Mouse (Mus musculus) left cerebral cortex, postnatal 4 days (tissue): ENCODE results near the gene Dhx37. TPM values are rescaled to one million over a fixed set of nuclear protein-coding genes. Genes with fewer than 3 reads are reported as not detected.

Experiments
- DNase-seq: peaks from one replicate; pipeline ENCODE4 v3.0.0-alpha.2; 2022
- intact Hi-C: fragments of 180-260 bp; cut with DNase I; formaldehyde crosslinking; loops from one replicate; pipeline ENCODE4 v1.15.1; 2025
- microRNA-seq: library from miRNA; unstranded; fragments of <30 nt; microRNA quantifications from one replicate; pipeline ENCODE4 v1.2.0, GENCODE M21; 2022
- total RNA-seq, 2 experiments: library from RNA; stranded (reverse); gene quantifications; 2 replicates each; pipeline ENCODE4 v1.2.3; 2021

The Dhx37 gene
- total RNA-seq, 2 experiments from 2014 or later, result 20.3 to 20.6 TPM

DNA sequence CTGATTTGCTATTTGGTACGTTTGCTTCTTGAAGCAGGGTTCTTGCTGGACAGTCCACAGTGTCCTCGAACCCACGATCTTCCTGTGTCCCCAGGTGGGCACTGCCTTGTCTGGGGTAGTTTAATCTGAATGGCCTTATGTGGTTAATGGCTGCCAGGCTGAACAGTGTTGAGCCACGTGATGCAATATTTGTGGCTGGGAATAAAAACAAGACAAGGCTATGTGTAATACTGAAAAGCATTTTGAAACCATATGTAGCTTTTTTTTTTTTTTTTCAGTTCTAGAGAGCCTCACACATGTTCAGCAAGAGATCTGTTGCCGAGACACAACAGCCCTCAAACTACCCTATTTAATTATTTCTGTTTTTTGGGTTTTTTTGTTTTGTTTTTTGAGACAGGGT lies 65.8 kb downstream of the Dhx37 start:
- no peak for DNase-seq
- intact Hi-C loops, result loop anchor here (5.0 kb wide), 1 partner anchor 96 kb away; no protein-coding TSS in a partner anchor

DNA sequence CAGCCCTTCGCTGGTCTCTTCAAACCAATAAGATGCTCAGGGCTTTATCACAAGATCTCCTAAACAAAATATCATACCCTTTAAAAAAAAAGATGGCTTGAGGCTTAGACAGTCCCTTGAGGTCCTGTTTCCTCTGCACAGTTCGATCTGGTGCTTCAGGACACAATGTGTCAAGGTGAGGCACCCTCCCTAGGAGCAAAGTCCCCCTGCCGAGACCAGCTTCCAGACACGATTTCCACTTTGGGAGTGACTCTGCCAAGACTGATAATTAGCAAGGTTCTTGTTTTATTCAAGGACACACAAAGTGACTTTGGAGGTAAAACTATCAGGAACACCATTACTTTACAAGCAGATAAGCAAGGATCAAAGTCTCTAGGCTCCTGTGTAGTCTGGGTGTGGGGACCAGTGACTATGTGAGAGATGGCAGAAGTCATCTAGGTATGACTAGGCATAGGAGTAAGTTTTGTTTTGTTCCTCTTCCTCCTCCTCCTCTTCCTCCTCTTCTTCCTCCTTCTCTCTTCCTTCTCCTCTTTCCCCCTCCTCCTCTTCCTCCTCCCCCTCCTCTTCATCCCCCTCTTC lies 69.0 kb downstream of the Dhx37 start:
- intact Hi-C loops, result loop anchor here (5.0 kb wide), 1 partner anchor 93 kb away; no protein-coding TSS in a partner anchor
- no peak for DNase-seq

DNA sequence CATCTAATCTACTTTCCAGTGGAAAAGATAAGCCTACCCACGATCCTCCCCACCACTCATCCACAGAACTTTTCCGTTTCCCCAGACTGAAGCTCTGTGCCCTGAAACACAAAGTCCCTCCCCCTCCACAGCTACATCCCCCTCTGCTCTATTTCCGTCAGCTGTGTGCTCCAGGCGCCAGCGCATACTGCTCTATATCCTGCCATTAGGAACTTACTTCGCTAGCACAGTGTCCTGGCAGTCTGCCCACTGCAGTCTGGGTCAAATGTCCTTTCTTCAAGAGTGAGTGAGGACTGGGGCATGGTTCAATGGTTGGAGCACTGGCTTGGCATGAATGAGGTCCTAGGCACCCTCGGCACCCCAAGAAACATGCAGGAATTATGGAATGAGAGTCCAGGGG lies 70.0 kb downstream of the Dhx37 start:
- intact Hi-C loops, result no loop called here
- DNase-seq, result no peak

Small RNA genes lying within 50 kb of the gene (microRNA-seq; reads per million reads assigned to microRNA genes)
- gene Gm27551, result not detected

Other genes starting within 250 kb of the Dhx37 start
- gene Scarb1, start 93.0 kb downstream of the Dhx37 start, total RNA-seq, result 10 to 100 TPM; 56.2 to 56.7 TPM
- gene Gm10382, start 44.8 kb downstream of the Dhx37 start, total RNA-seq, result under 1 TPM; 0.48 to 0.52 TPM
- gene Ubc, start 43.9 kb downstream of the Dhx37 start, total RNA-seq, result 100 to 1,000 TPM; 849 to 918 TPM
- gene Bri3bp, start 7.4 kb upstream of the Dhx37 start, total RNA-seq, result 10 to 100 TPM; 81.1 to 88.2 TPM
- gene Aacs, start 41.7 kb upstream of the Dhx37 start, total RNA-seq, result 100 to 1,000 TPM; 112 to 116 TPM
- 10 to 100 TPM; 62.9 to 66.4 TPM for gene Tmem132b, start 97.7 kb upstream of the Dhx37 start, total RNA-seq